Mouse (Mus musculus) right cerebral cortex, postnatal 10 days (tissue): ENCODE measurements at regions not wholly inside any gene's neighbourhood (a gene's known extent, or its start where the extent isn't known, plus 50 kb on each side); places are given as distances from the start of the nearest gene placed in this dataset.
"Not testable (repeated sequence)": the region's sequence is repeated elsewhere in the genome, so short reads cannot be mapped to it uniquely, and the experiment has no call there.

ENCODE experiments used
- DNase-seq, 2 experiments: peaks; one replicate each; pipeline ENCODE4 v3.0.0; 2021; ENCODE audit warnings: low spot score in 2 of 2

GRCm38 (mm10) chr1:105463819-105464614 is 107.5 kb upstream of the Rnf152 start:
- no peak for DNase-seq

DNA sequence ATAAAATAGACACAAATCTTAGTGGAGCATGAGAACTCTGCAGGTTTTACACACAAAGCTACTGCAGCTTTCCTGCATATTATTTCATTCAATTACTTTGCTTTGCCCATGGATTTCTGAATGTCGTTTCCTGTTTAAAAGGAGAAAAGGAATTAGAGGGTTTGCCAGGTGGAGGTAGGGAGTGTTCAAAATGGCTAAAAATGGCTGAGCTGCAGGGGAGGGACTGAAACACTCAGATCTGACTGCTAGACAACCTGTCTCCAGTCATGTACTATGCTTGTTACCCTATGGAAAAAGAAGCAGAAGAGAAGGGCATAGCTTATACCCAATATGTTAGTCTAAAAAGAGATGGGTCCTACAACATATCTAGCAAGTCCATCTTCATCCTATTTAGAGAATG is 106.2 kb upstream of the Rnf152 start:
- DNase-seq: no peak

GRCm38 (mm10) chr1:105455783-105456182 is 99.3 kb upstream of the Rnf152 start:
- DNase-seq: not testable (repeated sequence)

GRCm38 (mm10) chr1:105454687-105455086 is 98.2 kb upstream of the Rnf152 start:
- DNase-seq: no peak

GRCm38 (mm10) chr1:105446212-105446611 is 89.7 kb upstream of the Rnf152 start:
- DNase-seq: no peak

GRCm38 (mm10) chr1:105443546-105443945 is 87.0 kb upstream of the Rnf152 start:
- DNase-seq: no peak

DNA sequence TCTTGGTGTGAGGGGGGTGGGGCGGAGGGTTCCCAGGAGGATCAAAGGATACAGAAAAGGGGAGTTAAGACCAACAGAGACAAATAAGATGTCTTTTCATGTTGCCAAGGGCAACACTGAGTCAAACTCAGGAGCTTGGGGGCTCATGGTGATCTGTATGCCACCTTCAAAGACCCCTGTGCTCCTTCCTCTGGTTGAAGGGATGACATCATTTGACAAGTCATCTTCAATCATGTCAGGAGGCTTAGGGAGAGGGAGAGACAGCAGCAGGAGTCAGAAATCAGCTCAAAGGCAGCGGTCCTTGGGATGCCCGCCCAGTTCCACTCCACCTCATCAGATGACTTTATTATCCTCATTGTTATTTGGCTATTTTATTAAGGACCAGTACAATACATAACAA is 83.8 kb upstream of the Rnf152 start:
- no peak for DNase-seq

DNA sequence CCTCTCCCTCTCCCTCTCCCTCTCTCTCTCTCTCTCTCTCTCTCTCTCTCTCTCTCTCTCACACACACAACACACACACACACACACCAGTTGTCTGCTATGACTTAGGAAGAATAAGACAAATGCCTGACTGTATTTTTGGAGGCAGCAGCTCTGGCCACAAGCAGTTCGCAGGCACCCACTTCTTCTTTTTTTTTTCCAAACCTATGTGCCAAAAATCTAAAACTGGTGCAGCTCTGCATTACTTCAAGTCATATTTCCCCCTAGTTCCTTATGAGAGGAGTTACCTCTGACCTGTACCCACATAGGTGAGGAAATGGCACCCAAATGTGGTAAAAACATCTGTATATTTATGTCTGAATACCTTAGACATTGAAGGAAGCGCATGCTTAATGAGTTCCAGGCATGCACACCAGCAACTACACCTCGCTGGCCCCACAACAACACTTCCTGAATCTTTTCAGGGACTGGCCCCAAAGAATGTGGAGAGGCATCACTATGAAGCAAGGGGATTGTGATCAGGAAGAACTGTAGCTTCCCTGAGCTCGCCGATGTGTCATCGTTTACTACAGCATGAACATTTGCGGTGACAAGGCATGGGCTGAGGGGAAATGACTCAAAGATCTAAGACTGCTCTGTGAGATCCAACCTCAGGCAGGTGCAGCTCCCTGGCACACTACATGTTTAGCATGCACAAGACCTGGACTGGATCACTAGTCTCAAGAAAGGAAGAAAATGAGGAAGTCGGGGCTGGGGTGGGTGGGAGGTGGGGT is 78.3 kb upstream of the Rnf152 start:
- DNase-seq: no peak

- no peak for DNase-seq
Observed at GRCm38 (mm10) chr1:105433949-105434348, 77.4 kb upstream of the Rnf152 start.

DNA sequence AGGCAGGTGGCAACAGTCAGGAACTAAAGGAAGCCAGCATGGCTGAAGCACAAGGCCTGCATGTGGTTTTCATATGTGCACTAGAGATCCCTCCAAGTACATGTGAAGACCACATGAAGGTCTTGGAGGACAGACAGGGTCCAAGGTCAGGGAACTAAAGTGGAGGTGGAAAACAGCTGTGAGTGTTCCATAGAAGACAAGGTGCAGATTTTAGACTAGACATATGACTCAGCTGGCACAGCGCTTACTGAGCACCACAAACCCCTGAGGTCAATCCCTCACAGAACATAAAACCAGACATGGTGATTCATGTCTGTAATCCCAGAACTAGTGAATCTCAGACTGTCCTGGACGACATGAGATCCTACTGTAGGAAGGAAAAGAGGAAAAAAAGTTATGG is 75.3 kb upstream of the Rnf152 start:
- no peak for DNase-seq

DNA sequence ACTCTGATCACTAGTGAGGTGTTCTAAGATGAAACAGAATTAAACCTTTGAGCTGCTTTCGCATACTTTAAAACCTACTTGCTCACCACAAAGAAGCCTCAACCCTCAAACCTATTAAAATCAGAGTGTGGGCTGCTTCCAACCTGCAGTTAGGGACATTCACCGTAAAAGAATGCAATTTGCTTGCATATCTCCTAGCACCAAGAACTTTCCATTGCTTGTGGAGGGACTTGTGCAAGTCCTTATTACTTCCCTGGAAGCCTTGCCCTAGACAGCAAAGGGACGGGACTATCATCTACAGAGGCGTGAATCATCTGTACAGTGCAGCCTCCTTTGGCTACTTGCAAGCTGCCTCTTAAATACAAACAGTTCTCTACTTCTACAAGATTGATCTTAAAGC is 74.2 kb upstream of the Rnf152 start:
- DNase-seq: no peak

- DNase-seq: no peak
Observed at GRCm38 (mm10) chr1:105428165-105428564, 71.7 kb upstream of the Rnf152 start.

DNA sequence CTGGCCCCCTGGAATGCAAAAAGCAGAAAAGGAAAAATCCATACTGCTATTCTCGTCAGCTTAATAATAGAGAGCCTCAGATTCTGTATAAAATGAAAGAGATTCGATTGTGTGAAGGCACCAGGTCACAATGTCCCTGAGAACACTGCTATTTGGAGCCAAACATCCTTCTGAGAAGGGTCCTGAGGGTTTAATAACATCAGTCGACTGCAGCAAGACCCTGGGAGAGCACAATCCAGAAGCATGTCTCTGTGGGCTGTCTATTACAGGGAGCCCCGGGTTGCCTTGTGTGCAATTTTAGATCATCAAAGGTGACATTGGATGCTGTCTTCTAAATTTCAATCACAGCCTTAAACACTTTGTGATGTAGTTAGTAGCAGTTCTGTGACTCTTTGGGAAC is 69.6 kb upstream of the Rnf152 start:
- DNase-seq: no peak

DNA sequence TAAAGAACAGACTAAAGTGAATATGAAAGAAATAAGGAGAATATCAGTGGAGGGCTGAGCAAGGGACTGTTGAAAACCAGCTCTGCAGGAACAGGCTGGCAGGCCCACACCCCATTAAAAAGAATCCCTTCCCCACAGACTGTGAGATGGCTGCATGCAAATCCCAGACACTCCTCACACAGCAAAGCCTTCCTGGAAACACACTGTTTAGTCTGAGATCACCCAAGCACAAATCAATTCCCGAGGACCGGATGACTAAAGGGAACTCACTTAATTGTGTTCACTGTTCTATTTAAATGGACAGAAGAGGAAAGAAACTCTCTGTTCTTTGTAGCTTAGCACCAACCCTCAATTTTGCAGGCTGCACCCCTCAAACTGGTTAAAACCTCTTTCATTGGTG is 66.9 kb upstream of the Rnf152 start:
- DNase-seq: no peak

- no peak for DNase-seq
Observed at GRCm38 (mm10) chr1:105422945-105423344, 66.4 kb upstream of the Rnf152 start.

GRCm38 (mm10) chr1:105420374-105421046 is 64.0 kb upstream of the Rnf152 start:
- DNase-seq: peak; percentile 40 to 53
